Mouse (Mus musculus) adrenal gland (tissue): ENCODE measurements around the gene Itga7.
"Not testable (repeated sequence)": the region's sequence is repeated elsewhere in the genome, so short reads cannot be mapped to it uniquely, and the experiment has no call there.

Experiments
- intact Hi-C: fragments of 180-260 bp; cut with DNase I; formaldehyde crosslinking; loops from one replicate; pipeline ENCODE4 v1.15.1; 2025

The Itga7 gene

GRCm38 (mm10) chr10:128977522-128978114 lies 44.0 kb downstream of the Itga7 start:
- intact Hi-C loops, result loop anchor here (5.0 kb wide), 1 partner anchor 130 kb away; no protein-coding TSS in a partner anchor

DNA sequence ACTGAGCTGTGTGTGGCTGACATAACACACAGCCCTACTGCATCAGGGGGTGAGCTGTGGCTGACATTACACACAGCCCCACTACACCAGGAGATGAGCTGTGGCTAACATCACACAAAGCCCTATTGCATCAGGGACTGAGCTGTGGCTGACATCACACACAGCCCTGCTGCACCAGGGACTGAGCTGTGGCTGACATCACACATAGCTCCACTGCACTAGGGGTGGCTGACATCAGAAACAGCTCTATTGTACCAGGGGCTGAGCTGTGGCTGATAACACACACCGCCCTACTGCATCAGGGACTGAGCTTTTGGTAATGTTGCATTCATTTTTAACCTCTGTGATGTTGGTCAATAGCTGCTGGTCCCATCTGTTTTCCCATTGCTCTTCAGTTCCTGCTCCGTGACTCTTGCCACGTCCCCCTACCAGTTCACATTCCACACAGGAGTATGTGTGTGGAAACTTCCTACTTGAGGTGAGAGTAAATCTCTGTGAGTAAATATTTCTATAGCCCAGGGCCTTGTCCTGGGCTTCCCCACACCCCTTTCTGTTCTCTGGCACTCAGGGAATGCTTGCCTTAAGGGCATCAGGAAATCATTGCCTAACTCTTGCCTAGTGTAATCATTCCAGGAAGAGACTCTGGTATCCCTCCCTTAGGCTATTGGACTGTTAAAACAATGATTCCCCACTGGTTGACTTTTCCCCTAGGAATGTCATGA lies 47.2 kb downstream of the Itga7 start:
- intact Hi-C loops, result no loop called here

- intact Hi-C loops, result not testable (repeated sequence)
Observed at GRCm38 (mm10) chr10:128989131-128989530, 55.5 kb downstream of the Itga7 start, which contains the start of gene Olfr9. Olfr9 (plus strand) TSS chr10:128989431.

- intact Hi-C loops, result not testable (repeated sequence)
Observed at GRCm38 (mm10) chr10:128990129-128990850, 56.7 kb downstream of the Itga7 start.

- intact Hi-C loops, result no loop called here
Observed at GRCm38 (mm10) chr10:128990994-128991393, 57.4 kb downstream of the Itga7 start.

GRCm38 (mm10) chr10:128995796-128996195 lies 62.2 kb downstream of the Itga7 start:
- intact Hi-C loops, result no loop called here

GRCm38 (mm10) chr10:128996523-128997040 lies 63.0 kb downstream of the Itga7 start:
- intact Hi-C loops, result no loop called here

DNA sequence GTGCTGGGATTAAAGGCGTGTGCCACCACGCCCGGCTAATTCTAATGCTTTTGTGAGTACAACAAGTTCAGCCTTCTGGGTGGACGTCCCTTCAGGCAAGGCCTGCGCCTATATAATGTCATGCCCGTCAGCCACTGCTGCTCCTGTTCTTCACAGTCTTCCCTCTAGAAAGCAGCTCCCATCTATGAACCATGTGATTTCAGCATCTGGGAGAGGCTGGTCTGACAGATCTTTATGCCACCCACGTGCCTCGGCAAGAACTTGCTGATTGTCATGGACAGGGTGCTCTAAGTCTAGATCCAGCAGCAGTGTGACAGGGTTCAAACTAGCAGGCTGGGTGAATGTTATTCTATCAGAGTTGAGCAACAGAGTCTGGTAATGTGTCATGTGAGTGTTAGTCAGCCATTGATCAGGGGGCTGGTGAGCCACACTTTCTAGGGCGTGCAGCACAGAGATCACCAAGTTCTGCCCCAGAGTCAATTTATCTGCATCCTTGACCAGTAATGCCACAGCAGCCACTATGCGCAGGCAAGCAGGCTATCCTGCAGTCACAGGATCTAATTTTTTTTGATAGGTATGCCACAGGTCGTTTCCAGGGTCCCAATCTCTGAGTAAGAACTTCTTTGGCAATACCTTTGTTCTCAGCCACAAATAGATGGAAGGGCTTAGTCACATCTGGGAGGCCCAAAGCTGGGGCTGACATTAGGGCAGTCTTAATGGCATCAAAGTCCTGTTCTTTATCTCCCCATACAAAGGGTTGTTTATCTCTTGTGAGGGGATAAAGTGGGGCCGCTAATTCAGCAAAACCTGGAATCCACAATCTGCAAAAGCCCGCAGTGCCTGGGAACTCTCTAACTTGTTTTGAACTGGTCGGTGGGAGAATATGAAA lies 70.7 kb downstream of the Itga7 start:
- intact Hi-C loops, result no loop called here
